Mouse (Mus musculus) liver, embryonic 16.5 days (tissue): ENCODE data around the gene Sumo2. TPM values are rescaled to one million over a fixed set of nuclear protein-coding genes. Genes with fewer than 3 reads are reported as not detected.
A peak's percentile ranks its signal among the peaks of the same experiment; 100 is the strongest.
"Not testable (repeated sequence)": the region's sequence is repeated elsewhere in the genome, so short reads cannot be mapped to it uniquely, and the experiment has no call there.

Experiments
- ATAC-seq: fragments of 200-750 bp; cut with Nextera tagmentation; 2 replicates; pipeline ENCODE4 v1.8.0; 2017; ENCODE audit warnings: low read depth, mild to moderate bottlenecking, moderate number of reproducible peaks, moderate library complexity
- H3K27ac ChIP-seq: fragments of 300-500 bp; sonication (generic); 2 replicates; pipeline ENCODE4 v1.5.1; 2014; ENCODE audit warnings: mild to moderate bottlenecking, low read length
- H3K27me3 ChIP-seq: fragments of 300-500 bp; sonication (generic); 2 replicates; pipeline ENCODE4 v1.6.1; 2014; ENCODE audit warnings: low read depth, low read length, mixed read lengths; ENCODE audit not compliant: control insufficient read depth, insufficient read depth
- H3K36me3 ChIP-seq: fragments of 300-500 bp; sonication (generic); 2 replicates; pipeline ENCODE4 v1.6.1; 2014; ENCODE audit warnings: mild to moderate bottlenecking; ENCODE audit not compliant: control insufficient read depth, insufficient read depth
- H3K4me1 ChIP-seq: fragments of 300-500 bp; sonication (generic); 2 replicates; pipeline ENCODE4 v1.6.1; 2014; ENCODE audit warnings: low read depth, low read length, mixed read lengths; ENCODE audit not compliant: control insufficient read depth
- H3K4me2 ChIP-seq: fragments of 300-500 bp; sonication (generic); 2 replicates; pipeline ENCODE4 v1.6.1; 2014; ENCODE audit warnings: low read depth, low read length, mixed read lengths
- H3K4me3 ChIP-seq: fragments of 300-500 bp; sonication (generic); 2 replicates; pipeline ENCODE4 v1.5.1; 2014; ENCODE audit warnings: low read depth, mild to moderate bottlenecking, low read length
- H3K9ac ChIP-seq: fragments of 300-500 bp; sonication (generic); 2 replicates; pipeline ENCODE4 v1.6.1; 2014; ENCODE audit warnings: low read depth, low read length
- H3K9me3 ChIP-seq: fragments of 300-500 bp; sonication (generic); replicated peaks from 2 replicates; pipeline ENCODE4 v1.6.1; 2016; ENCODE audit warnings: low read length; ENCODE audit not compliant: control insufficient read depth
- WGBS: fragments of 180-500 bp; shearing (Covaris S2); extraction: QIAGEN DNeasy Blood & Tissue Kit; methylation state at CpG from one replicate; pipeline ENCODE4 v1.1.7; 2014; ENCODE audit not compliant: insufficient replicate concordance; 5-methylcytosine and 5-hydroxymethylcytosine counted together
- polyA plus RNA-seq: library from polyadenylated mRNA; unstranded; fragments of >200 nt; fragmentation: Nextera tagmentation; extraction: Ambion mirVana; gene quantifications from 2 replicates; pipeline ENCODE4 v1.2.1, GENCODE M21; 2015

Sumo2 gene
- polyA plus RNA-seq, 1 experiment from 2014 or later, result 270 TPM

DNA sequence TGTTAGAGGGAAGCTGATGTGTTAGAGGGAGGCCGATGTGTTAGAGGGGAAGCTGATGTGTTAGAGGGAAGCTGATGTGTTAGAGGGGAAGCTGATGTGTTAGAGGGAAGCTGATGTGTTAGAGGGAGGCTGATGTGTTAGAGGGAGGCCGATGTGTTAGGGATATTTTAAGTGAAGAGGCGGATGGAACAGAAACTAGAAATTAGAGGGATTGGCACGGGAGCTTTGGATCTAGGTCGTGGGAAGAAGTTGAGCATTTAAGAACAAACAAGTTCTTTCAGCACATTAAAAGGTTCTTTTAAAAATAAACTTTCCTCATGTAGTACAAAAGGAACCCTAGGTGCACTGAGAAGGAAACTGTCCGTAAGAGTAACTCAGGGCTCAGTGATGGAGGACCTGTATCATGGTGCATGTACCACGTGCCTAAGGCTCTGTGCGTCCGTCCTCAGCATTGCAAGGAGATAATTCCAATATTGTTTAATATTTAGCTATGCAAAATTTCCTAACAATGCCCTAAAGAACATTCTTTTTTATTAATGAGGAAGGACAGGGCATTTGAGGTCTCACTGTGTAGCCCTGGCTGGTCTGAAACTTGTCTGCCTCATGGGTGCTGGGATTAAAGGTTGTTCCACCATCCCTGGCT is 57.7 kb downstream of the Sumo2 start:
- Histone ChIP-seq H3K4me2 (no peak overlapping the region), H3K36me3 (no peaks in the 10 kb centered on the region), H3K9me3 (no peaks in the 10 kb centered on the region), H3K4me1 (peaks cover 29% of the 10 kb centered on the region), H3K27me3 (no peaks in the 10 kb centered on the region), H3K9ac (no peak overlapping the region), H3K4me3 (no peak overlapping the region), H3K27ac (no peak overlapping the region)
- ATAC-seq, result no peak
- WGBS, result 59% methylated on average over 9 of the region's 9 CpGs

DNA sequence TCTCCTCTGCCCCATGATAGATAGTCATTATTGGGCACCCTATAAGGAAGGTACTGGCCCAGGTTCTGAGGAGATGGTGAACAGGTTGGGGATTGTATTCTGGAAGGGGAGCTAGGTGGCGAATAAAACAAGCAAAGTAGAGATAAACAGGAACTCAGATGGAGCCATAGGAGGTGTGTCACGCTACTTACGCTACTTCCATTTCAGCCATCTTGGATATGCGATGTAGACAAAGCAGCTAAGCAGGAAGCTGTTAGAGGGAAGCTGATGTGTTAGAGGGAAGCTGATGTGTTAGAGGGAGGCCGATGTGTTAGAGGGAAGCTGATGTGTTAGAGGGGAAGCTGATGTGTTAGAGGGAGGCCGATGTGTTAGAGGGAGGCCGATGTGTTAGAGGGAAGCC is 58.7 kb downstream of the Sumo2 start:
- H3K36me3 ChIP-seq, H3K9me3 ChIP-seq, H3K4me3 ChIP-seq, H3K27me3 ChIP-seq, H3K9ac ChIP-seq, H3K4me2 ChIP-seq, ATAC-seq: not testable (repeated sequence)
- 40% methylated on average over 7 of the region's 7 CpGs for WGBS
- Histone ChIP-seq H3K4me1 (peaks cover 31% of the 10 kb centered on the region), H3K27ac (0 out of 2 replicates have a peak overlapping the region, but pooled peaks have one; percentile 36)

DNA sequence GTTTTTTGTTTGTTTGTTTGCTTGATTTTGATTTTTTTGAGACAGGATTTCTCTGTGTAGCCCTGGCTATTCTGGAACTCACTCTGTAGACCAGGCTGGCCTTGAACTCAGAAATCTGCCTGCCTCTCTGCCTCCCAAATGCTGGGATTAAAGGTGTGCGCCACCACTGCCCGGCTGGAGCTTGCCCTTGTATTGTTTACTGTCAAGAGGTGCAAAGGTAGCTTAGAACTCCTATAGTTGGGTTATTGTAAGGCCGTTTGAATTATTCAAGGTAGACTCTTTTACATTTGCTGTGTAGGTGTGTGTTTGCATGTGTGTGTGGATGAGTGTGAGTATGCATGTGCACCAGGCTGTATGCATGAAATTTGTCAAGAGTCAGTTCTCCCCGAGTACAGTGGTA is 59.4 kb downstream of the Sumo2 start:
- peak overlapping the region; percentile 90 for H3K4me3 ChIP-seq
- not testable (repeated sequence) for H3K9ac ChIP-seq, H3K36me3 ChIP-seq, H3K9me3 ChIP-seq, H3K27ac ChIP-seq, H3K27me3 ChIP-seq, ATAC-seq
- H3K4me1 ChIP-seq, result peaks cover 31% of the 10 kb centered on the region
- peak overlapping the region; percentile 95; the same call in 1 of the 2 replicates for H3K4me2 ChIP-seq
- 65% methylated on average over 4 of the region's 4 CpGs for WGBS

DNA sequence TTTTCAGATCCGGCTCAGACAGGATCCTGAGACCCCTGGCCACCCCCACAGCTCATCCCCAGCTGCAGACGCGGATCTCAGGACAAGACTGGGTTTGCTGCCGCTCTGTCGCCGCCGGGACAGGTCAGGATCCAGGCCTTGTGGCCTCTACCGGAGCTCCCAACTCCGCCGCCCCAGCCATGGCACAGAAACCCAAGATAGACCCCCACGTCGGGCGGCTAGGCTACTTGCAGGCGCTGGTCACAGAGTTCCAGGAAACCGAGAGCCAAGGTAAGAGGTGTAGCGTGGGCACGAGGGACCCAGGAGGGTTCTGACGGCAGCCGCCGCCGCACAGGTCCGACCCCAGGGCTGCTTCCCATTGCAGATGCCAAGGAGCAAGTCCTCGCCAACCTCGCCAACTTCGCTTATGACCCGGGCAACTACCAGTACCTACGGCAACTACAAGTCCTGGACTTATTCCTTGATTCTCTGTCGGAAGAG is 60.3 kb downstream of the Sumo2 start:
- peak; percentile 12 for ATAC-seq
- peak overlapping the region; percentile 88 for H3K9ac ChIP-seq
- H3K4me2 ChIP-seq, result peak overlapping the region; percentile 95
- H3K27ac ChIP-seq, result peak overlapping the region; percentile 57; the same call in 1 of the 2 replicates
- peaks cover 31% of the 10 kb centered on the region for H3K4me1 ChIP-seq
- no peaks in the 10 kb centered on the region for H3K27me3 ChIP-seq
- H3K4me3 ChIP-seq, result peak overlapping the region; percentile 90
- H3K36me3 ChIP-seq, result no peaks in the 10 kb centered on the region
- 1% methylated on average over 28 of the region's 28 CpGs for WGBS
- H3K9me3 ChIP-seq, result no peaks in the 10 kb centered on the region

DNA sequence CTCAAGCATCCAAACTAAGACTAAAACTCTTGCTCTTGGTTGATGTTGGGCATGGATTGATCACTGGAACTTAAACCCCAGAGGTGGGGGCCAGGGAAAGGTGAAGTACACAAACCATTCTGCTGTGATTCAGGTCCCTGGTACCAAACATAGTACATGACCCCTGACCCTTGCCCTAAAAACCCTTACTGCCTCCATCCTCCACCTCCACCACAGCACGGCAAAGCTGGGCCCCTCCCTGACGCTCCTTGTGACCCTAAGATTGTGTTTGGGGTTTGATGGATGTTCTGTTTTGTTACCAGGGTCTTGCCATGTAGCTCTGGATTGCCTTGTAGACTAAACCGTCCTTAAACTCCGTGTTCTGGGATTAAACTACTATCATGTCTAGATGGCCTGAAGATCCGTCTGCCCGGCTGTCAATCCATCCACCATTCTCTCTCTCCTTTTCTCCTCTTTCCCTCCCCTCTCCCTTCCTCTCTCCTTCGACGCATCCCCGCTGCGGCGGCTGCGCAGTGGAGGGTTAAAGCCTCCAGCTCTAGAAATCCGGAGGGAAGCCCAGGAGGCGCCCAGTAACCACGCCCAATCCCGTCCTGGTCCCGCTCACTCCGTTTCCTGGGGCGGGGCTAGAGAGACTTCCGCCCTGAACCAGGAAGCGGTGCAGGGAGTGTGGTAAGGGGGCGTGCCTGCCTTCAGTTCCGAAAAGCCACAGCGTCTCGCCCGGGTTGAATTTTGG is 60.9 kb downstream of the Sumo2 start, which contains the start of gene Armc7:
Gene Armc7 (plus strand): TSS at position 643 of the 733 bp plus-strand sequence.
- Histone ChIP-seq H3K36me3 (no peaks in the 10 kb centered on the region), H3K4me3 (peak within 1 kb of the TSS; percentile 90), H3K4me2 (peak within 1 kb of the TSS; percentile 95), H3K4me1 (peaks cover 31% of the 10 kb centered on the region), H3K9me3 (no peaks in the 10 kb centered on the region), H3K9ac (peak within 1 kb of the TSS; percentile 88), H3K27ac (peak within 1 kb of the TSS; percentile 74), H3K27me3 (no peaks in the 10 kb centered on the region)
- 2% methylated on average over 26 of the region's 26 CpGs for WGBS
- ATAC-seq, result peak; percentile 96

DNA sequence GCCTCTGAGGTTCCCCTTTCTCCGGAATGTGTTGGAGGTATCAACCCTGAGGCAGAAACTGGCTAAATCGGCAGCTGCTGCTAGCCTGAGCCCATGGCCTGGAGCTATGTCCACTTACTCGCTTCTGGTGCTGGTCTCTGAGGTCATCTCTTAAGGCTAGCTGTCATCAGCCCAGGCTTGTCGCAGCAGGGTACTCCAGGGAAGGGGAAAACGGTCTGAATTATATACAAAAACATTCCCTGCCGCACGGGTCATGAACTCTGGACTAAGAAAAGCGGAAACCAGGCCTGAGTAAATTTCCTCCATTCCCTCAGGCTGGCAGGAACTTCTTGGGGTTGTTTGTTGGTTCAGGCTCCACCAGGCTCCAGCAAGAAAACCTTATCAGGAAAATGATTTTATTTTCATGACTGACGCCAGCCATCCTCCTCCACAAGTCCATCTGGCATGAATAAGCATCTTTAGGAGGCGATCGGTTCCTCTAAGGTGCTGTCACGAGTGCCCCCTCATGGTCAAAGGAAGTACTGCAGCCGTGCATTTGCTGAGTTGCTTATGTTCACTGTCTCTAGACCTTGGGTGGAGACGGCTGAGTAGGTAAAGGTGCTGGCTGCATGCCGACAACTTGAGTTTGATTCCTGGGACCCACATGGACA is 62.3 kb downstream of the Sumo2 start:
- H3K4me3 ChIP-seq, result no peak overlapping the region
- no peaks in the 10 kb centered on the region for H3K27me3 ChIP-seq
- H3K27ac ChIP-seq, result peak overlapping the region; percentile 68
- H3K9me3 ChIP-seq, result no peaks in the 10 kb centered on the region
- peaks cover 31% of the 10 kb centered on the region for H3K4me1 ChIP-seq
- 18% methylated on average over 15 of the region's 15 CpGs for WGBS
- H3K9ac ChIP-seq, result no peak overlapping the region
- no peaks in the 10 kb centered on the region for H3K36me3 ChIP-seq
- peak; percentile 61 for ATAC-seq
- peak overlapping the region; percentile 38 for H3K4me2 ChIP-seq

Other genes with a start within 250 kb of the Sumo2 start
- gene Fads6, start 238.6 kb downstream of the Sumo2 start, polyA plus RNA-seq, result 4.4 and 4.5 TPM in 2 replicates
- gene Otop2, start 229.1 kb downstream of the Sumo2 start, polyA plus RNA-seq, result not detected in 2 replicates
- 0.09 and 0.13 TPM in 2 replicates for gene Ush1g, start 214.2 kb downstream of the Sumo2 start, polyA plus RNA-seq
- 0.11 TPM in 1 of 2 replicates, not detected in the other for gene Otop3, start 201.5 kb downstream of the Sumo2 start, polyA plus RNA-seq
- gene Hid1, start 168.5 kb downstream of the Sumo2 start, polyA plus RNA-seq, result 1.3 and 1.9 TPM in 2 replicates
- gene Cdr2l, start 154.4 kb downstream of the Sumo2 start, polyA plus RNA-seq, result 0.95 and 1.3 TPM in 2 replicates
- 68.8 and 71.7 TPM in 2 replicates for gene Mrpl58, start 132.5 kb downstream of the Sumo2 start, polyA plus RNA-seq
- gene Atp5h, start 116.3 kb downstream of the Sumo2 start, polyA plus RNA-seq, result 482 and 528 TPM in 2 replicates
- gene Kctd2, start 116.1 kb downstream of the Sumo2 start, polyA plus RNA-seq, result 0.70 and 1.0 TPM in 2 replicates
- 0.84 and 1.1 TPM in 2 replicates for gene Trim80, start 95.7 kb downstream of the Sumo2 start, polyA plus RNA-seq
- gene Slc16a5, start 73.8 kb downstream of the Sumo2 start, polyA plus RNA-seq, result 0.21 and 0.51 TPM in 2 replicates
- gene Armc7, start 60.6 kb downstream of the Sumo2 start, polyA plus RNA-seq, result 3.7 TPM in 2 replicates
- 32.0 and 36.3 TPM in 2 replicates for gene Nt5c, start 44.4 kb downstream of the Sumo2 start, polyA plus RNA-seq
- gene Jpt1, start 21.9 kb downstream of the Sumo2 start, polyA plus RNA-seq, result 190 and 209 TPM in 2 replicates
- gene Nup85, start 28.2 kb upstream of the Sumo2 start, polyA plus RNA-seq, result 94.4 and 96.5 TPM in 2 replicates
- gene Mrps7, start 67.6 kb upstream of the Sumo2 start, polyA plus RNA-seq, result 47.6 and 49.5 TPM in 2 replicates
- gene Gga3, start 67.8 kb upstream of the Sumo2 start, polyA plus RNA-seq, result 7.9 TPM in 2 replicates
- 28.4 and 28.6 TPM in 2 replicates for gene Mif4gd, start 76.7 kb upstream of the Sumo2 start, polyA plus RNA-seq
- 8.7 and 8.8 TPM in 2 replicates for gene Slc25a19, start 92.0 kb upstream of the Sumo2 start, polyA plus RNA-seq
- gene Grb2, start 172.3 kb upstream of the Sumo2 start, polyA plus RNA-seq, result 49.1 and 53.1 TPM in 2 replicates
- 8.9 and 10.4 TPM in 2 replicates for gene Tmem94, start 229.2 kb upstream of the Sumo2 start, polyA plus RNA-seq